Mouse (Mus musculus): Measurements from ENCODE around the gene Draxin.
A peak's percentile ranks its signal among the peaks of the same experiment; 100 is the strongest.
"Not testable (repeated sequence)": the region's sequence is repeated elsewhere in the genome, so short reads cannot be mapped to it uniquely, and the experiment has no call there.

Draxin gene

DNA sequence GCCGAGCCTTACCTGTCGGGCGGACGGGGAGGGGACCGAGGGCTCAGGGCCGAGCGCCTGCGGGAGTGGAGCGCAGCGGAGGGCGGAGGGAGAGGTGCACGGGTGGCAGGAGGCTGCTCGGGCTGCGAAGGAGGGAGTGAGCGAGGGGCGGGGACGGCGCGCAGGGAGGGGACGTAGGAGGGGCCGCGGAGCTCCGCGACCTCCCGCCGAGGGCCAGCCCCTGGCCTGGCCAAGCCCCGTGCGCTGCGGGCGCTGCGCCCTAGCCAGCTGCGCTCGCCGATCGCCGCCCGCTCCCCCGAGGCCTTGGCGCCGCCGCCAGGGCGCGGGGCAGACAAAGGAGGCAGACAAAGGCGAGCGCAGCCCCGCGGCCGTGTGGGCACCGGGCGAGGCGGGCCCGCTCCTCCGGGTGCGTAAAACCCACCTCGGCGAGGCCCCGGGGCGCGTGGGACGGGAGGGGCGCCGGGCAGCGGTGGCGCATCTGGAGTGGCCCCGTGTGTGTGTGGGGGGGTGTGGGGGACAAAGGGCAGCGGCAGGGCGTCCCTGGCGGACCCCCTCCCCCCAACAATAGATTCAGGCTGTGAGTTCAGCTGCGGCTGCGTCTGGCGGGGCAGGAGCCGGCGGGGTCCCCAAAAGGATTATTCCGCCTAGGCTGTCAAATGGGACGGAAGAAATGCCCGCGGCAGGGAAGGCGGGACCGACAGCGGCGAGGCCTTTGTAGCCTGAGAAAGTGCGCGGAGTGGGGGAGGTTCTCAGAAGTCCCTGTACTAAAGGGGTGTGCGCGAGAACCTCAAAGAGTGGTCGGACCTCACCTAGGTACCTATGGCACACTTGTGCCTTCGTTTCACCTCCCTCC lies at the start of gene Draxin:
Gene Draxin (minus strand): TSS at position 138 of the 853 bp plus-strand sequence.
- no peak for DNase-seq

DNA sequence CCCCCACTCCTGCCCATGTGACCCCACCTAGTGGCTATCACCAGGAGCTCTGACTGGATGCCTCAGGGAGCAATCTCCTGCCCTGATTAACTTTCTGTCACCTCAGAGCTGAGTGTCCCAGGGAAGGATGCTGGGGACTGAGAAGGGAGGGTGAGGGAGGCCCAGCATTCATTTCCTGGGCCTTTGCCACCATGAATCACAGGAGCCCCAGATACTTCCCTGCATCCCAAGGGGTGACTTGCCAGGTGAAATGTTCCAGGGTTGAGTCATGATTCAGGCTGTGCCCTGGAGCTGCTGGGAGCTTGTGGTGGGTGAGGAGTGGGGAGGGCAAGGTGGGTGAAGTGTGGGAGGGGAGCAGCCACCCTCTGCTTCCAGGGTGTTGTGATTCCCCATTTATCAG lies 47.2 kb upstream of the Draxin start:
- no peak for DNase-seq

GRCm38 (mm10) chr4:148176603-148177002 lies 46.1 kb upstream of the Draxin start:
- DNase-seq: not testable (repeated sequence)

DNA sequence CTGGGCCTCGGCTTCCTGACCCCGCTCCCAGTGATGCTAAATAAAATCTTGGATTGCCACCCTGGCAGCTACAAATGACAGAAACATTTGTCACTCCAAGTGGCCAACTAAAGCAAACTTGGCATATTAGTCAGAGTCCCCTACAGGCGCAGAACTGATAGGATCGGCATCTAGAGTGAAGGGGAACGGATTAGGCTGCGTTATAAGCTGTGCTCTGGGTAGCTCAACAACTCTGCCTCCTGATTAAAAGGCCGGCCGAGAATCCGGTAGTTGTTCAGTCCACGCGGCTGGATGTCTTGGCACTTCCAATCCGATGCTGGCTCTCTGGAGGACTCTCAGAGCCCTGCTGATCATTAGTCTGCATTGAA lies 44.0 kb upstream of the Draxin start:
- DNase-seq: no peak

DNA sequence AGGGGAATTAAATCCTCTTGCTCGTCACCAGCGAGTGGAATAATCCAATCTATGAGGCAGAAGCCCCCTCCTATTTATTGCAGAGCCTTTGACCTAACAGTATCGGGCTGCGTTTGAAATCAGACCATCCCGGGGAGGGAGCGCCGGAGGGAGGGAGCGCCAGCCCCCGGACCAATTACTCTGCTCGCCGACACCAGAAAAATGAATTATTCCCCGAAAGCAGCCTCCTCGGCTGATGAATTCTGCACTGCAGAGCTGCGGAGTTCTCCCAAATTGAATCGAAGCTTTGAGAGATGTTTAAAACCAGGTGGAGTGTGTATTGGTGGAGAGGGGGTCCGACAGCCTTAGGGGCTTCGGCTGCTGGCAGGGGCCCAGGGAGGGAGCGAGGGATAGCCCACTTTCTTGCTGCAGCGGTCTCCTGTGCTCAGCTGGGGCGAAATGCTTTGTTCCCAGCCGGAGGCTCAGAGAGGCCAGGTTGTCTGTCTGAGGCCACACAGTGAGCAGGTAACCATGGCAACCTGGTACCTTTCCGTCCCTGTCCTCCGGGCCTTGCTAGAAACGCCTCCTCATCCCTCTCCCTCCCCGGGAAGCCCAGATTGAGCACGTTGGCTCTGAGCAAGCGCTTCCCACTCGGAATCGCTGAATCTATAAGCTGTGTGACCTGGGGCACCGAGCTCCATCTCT lies 43.5 kb upstream of the Draxin start:
- DNase-seq: no peak

DNA sequence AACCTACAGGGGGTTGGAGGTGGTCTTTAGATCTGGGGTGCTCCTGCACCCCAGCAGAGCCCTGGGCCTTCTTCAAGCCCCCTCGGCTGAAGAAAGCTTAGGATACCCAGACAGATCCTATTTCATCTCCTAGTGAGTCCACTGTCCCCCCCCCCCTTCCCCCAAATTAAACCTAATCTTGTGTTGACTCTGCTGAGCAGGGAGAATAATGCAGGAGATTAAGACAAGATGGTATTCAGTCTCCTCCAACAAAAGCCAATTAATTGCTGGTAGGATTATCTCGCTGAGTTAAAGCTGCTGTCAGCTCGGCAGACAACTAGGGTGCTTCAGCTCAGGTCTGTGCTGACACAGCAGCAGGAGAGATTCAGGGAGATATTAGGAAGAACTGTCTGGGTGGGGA lies 40.8 kb upstream of the Draxin start:
- DNase-seq: no peak

GRCm38 (mm10) chr4:148170842-148171241 lies 40.3 kb upstream of the Draxin start:
- DNase-seq: peak in 1 of 2 experiments; percentile 49

GRCm38 (mm10) chr4:148169586-148169985 lies 39.1 kb upstream of the Draxin start:
- no peak for DNase-seq

- peak; percentile 36 to 69 for DNase-seq
These were observed 37.8 kb upstream of the Draxin start for GRCm38 (mm10) chr4:148168287-148168686.

- peak; percentile 44 to 74 for DNase-seq
These were observed 36.5 kb upstream of the Draxin start for GRCm38 (mm10) chr4:148166986-148167385.

DNA sequence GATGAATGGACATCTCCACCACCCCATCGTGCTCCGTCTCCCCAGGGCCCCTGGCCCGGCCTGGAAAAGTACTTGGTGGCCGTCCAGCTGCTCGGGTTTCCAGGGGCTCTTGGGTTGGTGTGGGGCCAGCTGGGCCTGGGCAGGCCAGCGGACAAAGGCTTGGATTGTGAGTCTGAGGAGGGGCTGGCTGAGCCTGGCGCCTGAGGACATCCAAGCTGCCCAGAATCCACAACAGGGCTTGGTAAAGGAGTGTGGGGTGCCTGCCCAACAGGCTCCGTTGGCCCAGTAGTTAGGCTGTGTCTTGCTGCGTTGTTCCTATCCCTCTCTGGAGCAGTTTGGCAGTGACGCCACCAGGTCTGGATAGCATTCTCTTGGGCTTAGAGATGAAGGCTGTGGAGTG lies 35.9 kb upstream of the Draxin start:
- no peak for DNase-seq

DNA sequence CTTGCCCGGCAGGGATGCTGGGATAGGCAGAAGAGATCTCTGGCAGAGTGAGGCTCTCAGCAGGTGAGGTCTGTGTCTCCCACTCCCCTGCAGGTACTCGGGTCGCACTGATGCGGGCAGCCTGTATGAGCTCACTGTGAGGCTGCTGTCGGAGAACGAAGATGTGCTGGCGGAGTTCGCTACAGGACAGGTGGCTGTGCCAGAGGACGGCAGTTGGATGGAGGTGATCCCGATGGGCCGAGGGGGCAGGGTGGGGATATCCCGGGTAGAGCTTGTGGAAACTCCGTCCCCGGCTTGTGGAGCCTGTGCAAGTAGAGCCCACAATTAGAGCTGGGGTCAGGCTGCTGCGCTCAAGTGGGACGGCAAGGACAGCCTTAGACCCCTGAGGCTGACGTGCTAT lies 35.1 kb upstream of the Draxin start:
- no peak for DNase-seq

DNA sequence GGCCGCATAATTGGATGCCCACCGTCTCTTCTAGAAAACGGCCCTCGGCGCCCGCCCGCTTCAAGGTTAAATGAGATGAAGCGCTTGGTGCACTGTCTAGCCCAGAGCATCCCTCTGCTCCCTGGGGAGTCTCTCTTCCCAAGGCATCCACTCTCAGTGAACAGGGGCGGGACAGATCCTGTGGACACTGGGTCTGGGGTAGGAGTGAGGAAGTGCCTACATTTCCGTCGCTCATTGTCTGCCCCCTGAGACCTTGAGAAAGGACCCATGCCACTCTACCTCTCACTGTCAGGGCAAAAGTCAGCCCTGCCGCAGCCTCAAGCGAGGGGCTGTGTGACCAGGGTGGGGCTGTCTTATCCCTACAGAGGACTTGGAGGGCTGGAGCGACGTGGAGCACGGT lies 34.0 kb upstream of the Draxin start:
- DNase-seq: no peak

DNA sequence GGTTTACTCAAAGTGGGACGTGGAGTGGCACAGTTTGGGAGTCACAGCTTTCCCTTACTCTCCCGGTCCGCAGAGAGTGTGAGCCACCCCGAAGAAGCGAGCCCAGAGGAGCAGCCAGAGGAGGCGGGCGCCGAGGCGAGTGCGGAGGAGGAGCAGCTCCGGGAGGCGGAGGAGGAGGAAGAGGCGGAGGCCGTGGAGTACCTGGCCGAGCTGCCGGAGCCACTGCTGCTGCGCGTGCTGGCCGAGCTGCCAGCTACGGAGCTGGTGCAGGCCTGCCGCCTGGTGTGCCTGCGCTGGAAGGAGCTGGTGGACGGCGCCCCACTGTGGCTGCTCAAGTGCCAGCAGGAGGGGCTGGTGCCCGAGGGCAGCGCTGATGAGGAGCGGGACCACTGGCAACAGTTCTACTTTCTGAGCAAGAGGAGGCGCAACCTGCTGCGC lies 33.5 kb upstream of the Draxin start:
- DNase-seq: peak; percentile 61 to 71

DNA sequence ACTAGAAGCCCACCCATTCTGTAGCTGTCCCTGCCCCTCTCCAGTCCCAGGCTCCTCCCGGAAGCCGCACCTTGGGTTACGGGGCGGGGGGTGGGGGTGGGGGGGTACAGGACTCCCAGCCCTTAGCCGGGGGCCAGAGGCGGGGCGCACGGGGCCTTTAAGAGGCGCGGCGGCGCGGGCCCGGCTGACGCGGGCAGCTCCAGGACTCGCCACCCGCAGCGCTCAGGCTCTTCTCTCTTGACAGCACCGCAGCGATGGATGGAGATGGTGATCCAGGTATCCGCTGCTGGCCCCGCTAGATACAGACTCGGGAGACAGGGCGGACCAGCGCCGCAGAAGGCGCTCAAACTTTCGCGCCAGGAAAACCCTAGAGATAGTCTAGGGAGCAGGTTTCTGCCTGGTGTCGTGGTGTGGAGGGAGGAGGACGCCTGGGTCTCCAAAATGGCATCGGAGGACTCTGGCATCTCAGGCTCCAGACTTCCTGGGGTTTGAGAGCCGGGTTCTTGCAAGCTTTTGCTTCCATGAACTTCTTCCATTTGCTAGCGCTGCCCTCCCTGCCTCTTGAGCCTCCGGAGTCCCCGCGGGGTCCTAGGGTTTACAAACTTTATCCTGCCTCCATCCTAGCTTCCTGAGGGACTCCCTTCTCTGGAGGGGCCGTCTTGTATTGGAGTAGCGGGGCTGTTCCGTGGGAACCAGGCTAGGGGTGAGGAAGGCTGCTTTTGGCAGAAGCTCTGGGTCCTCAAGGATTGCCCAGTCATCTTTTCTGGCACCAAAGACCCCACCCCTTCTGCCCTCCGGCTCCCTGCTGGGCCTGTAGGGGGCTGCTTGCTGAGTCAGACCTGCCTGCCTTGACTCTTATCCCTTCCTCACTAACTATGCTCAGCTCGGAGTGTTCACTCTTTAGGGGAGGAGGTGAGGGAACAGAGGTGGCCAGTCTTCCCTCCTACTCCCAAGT lies 30.2 kb upstream of the Draxin start, which contains the start of the genes Fbxo44 and Fbxo2:
Gene Fbxo44 (minus strand): TSS at position 47 of the 955 bp plus-strand sequence.
Gene Fbxo2 (plus strand): TSS at position 186 of the 955 bp plus-strand sequence.
- peak in 1 of 2 experiments; percentile 36 for DNase-seq

DNA sequence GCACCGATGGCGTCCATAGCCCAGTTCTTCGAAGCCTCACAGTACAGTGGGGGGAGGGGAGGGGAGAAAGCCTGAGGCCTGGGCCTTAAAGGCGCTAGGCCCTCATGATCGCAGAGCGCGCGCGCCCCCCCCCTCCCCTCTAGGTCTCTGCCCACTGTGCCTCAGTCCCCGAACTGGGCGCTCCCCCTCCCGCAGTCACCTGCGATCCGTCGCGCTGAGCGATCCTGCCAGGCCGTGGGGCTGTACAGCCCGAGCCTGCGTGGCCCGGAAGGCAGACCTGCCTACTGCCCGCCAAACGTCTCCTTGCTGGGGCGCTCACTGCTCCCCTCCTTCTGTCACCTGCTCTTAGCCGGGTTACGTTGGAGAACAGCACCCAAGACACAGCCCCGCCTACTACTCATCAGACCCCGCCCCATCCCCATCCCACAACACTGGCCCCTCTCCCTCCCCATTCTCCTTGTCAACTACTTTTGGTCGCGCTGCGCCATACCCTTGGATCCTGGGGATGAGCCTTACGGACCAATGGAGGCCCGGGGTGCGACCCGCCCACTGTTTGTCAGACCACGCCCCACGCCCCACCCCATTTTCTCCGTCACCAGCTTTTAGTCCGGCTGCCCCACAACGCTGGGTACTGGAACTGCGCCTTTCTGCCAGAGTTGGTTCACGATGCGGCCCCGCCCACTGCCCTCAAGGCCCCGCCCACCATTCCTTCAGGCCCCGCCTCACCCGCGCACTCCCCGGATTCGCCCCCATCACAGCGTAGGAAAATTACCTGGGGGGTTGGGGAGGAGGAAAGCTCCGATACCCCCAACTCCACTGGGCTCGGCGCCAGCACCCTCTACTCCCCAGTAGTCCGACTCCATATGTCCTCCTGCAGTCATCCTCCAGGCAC lies 29.3 kb upstream of the Draxin start:
- DNase-seq: peak; percentile 84 to 93

GRCm38 (mm10) chr4:148158436-148159348 lies 28.2 kb upstream of the Draxin start:
- no peak for DNase-seq

GRCm38 (mm10) chr4:148154982-148155381 lies 24.5 kb upstream of the Draxin start:
- no peak for DNase-seq

- no peak for DNase-seq
These were observed 23.5 kb upstream of the Draxin start for GRCm38 (mm10) chr4:148154006-148154405.

DNA sequence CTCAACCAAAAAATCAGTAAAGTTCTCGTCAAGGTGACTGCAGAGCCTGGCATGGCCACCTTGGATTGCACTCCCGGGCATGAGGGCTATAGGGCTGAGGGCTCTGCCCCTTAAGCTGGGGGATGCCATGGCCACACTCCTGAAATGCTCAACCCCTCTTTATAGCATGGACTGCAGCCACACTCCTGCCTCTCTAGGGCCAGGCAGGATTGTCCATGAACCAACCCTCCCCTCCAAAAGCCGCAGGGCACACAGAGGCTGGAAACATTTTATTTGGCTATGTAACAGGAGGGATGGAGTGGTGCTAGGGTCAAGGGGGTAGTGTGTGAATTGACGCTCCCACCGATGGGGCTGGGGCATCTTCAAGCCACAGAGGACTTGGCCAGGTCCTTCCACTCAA lies 22.0 kb upstream of the Draxin start:
- no peak for DNase-seq
